Mouse (Mus musculus) bone marrow macrophage, adult 2 months (primary cell): ENCODE data around the gene Gse1.

Experiments
- CTCF ChIP-seq: IDR thresholded peaks from 2 replicates; pipeline ENCODE4 v1.5.1; 2012; ENCODE audit warnings: low read depth, mild to moderate bottlenecking, low read length, moderate library complexity
- POLR2A ChIP-seq: IDR thresholded peaks from 2 replicates; pipeline ENCODE4 v1.6.1; 2012; ENCODE audit warnings: mild to moderate bottlenecking, low read depth, low read length, borderline replicate concordance

DNA sequence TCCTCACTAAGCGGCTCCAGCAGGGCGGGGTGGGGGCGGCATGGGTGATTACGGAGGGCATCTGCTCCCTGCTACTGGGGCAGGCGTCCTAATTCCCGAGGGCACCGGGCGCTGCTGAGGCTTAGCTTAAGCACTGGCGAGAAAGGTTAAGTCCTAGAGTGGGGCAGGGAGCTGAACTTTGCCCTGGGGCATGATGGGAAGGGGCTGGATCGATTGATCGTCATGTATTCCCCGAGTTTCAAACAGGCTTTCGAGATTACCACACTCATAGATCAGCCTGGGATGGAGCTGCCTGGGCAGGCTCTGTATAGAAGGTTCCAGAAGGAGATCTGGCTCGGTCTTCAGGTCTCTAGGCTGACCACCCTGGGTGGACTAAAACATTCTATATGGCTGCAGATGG lies 393.9 kb downstream of the Gse1 start:
- TF ChIP-seq CTCF: no peak
- no peak for TF ChIP-seq POLR2A
